Mouse (Mus musculus) left cerebral cortex, postnatal 10 days (tissue): ENCODE measurements at regions not wholly inside any gene's neighbourhood (a gene's known extent, or its start where the extent isn't known, plus 50 kb on each side); places are given as distances from the start of the nearest gene placed in this dataset.
"Not testable (repeated sequence)": the region's sequence is repeated elsewhere in the genome, so short reads cannot be mapped to it uniquely, and the experiment has no call there.

Experiments
- DNase-seq, 2 experiments: peaks; one replicate each; pipeline ENCODE4 v3.0.0; 2021 to 2022; ENCODE audit warnings: low spot score in 2 of 2, mixed read lengths in 1 of 2; ENCODE audit errors: extremely low spot score in 1 of 2
- intact Hi-C: fragments of 180-260 bp; cut with DNase I; formaldehyde crosslinking; loops from one replicate; pipeline ENCODE4 v1.15.1; 2025

GRCm38 (mm10) chr5:117040878-117041277 is 75.0 kb downstream of the Suds3 start:
- no peak for DNase-seq
- intact Hi-C loops: no loop called here

GRCm38 (mm10) chr5:117037261-117037660 is 78.7 kb downstream of the Suds3 start:
- intact Hi-C loops: loop anchor here (10.0 kb wide), 1 partner anchor 912 kb away; no protein-coding TSS in a partner anchor
- peak; percentile 47 to 69 for DNase-seq

GRCm38 (mm10) chr5:117032130-117032529 is 83.8 kb downstream of the Suds3 start:
- intact Hi-C loops: loop anchor here (10.0 kb wide), 1 partner anchor 907 kb away; no protein-coding TSS in a partner anchor
- peak; percentile 51 to 58 for DNase-seq

GRCm38 (mm10) chr5:117025689-117026383 is 90.1 kb downstream of the Suds3 start:
- DNase-seq: no peak
- intact Hi-C loops: no loop called here

GRCm38 (mm10) chr5:117018419-117019150 is 97.3 kb downstream of the Suds3 start:
- intact Hi-C loops: no loop called here
- no peak for DNase-seq

GRCm38 (mm10) chr5:117011128-117011527 is 104.8 kb downstream of the Suds3 start:
- DNase-seq: no peak

GRCm38 (mm10) chr5:117000770-117001201 is 115.1 kb downstream of the Suds3 start:
- peak; percentile 42 to 54 for DNase-seq
- intact Hi-C loops: no loop called here

More at GRCm38 (mm10) chr5:117011128-117011527, 104.8 kb downstream of the Suds3 start:
- intact Hi-C loops: no loop called here

- intact Hi-C loops: no loop called here
- DNase-seq: no peak
These were observed 121.4 kb downstream of the Suds3 start for GRCm38 (mm10) chr5:116994508-116994907.

GRCm38 (mm10) chr5:116993674-116994073 is 122.2 kb downstream of the Suds3 start:
- DNase-seq: no peak

GRCm38 (mm10) chr5:116991461-116991860 is 124.5 kb downstream of the Suds3 start:
- DNase-seq: no peak
- intact Hi-C loops: no loop called here

More at GRCm38 (mm10) chr5:116993674-116994073, 122.2 kb downstream of the Suds3 start:
- intact Hi-C loops: no loop called here

GRCm38 (mm10) chr5:116971474-116971873 is 144.4 kb downstream of the Suds3 start:
- intact Hi-C loops, DNase-seq: not testable (repeated sequence)

GRCm38 (mm10) chr5:116964171-116964570 is 151.7 kb downstream of the Suds3 start:
- intact Hi-C loops: no loop called here
- no peak for DNase-seq

- intact Hi-C loops: no loop called here
- no peak for DNase-seq
These were observed 152.8 kb downstream of the Suds3 start for GRCm38 (mm10) chr5:116963106-116963505.

- no peak for DNase-seq
- intact Hi-C loops: no loop called here
These were observed 155.9 kb downstream of the Suds3 start for GRCm38 (mm10) chr5:116960041-116960440.

- DNase-seq: no peak
- intact Hi-C loops: no loop called here
These were observed 157.8 kb downstream of the Suds3 start for GRCm38 (mm10) chr5:116958141-116958540.

- DNase-seq: no peak
- intact Hi-C loops: no loop called here
These were observed 159.3 kb downstream of the Suds3 start for GRCm38 (mm10) chr5:116956572-116956971.

GRCm38 (mm10) chr5:116950280-116950881 is 165.5 kb downstream of the Suds3 start:
- intact Hi-C loops: no loop called here
- no peak for DNase-seq

- intact Hi-C loops: no loop called here
- DNase-seq: no peak
These were observed 181.3 kb downstream of the Suds3 start for GRCm38 (mm10) chr5:116934585-116934984.

GRCm38 (mm10) chr5:116934151-116934550 is 181.8 kb downstream of the Suds3 start:
- no peak for DNase-seq
- intact Hi-C loops: no loop called here

GRCm38 (mm10) chr5:116933105-116933504 is 182.8 kb downstream of the Suds3 start:
- intact Hi-C loops: no loop called here
- no peak for DNase-seq
